Mouse (Mus musculus): Measurements from ENCODE around the gene Cdkn1a. TPM values are rescaled to one million over a fixed set of nuclear protein-coding genes. Genes with fewer than 3 reads are reported as not detected.
"Not testable (repeated sequence)": the region's sequence is repeated elsewhere in the genome, so short reads cannot be mapped to it uniquely, and the experiment has no call there.

The Cdkn1a gene
- total RNA-seq (2021) = 10 to 100 TPM in 1 of 2 experiments, 1 to 10 TPM in 1; 8.2 to 14.5 TPM
- long read RNA-seq, experiment 1, partial matches to known transcripts = 0 of 2 reads
- long read RNA-seq, experiment 1, other reads (novel, unspliced or antisense) = 0 of 2 reads
- long read RNA-seq, experiment 2, partial matches to known transcripts = 0 of 1 reads
- long read RNA-seq, experiment 2, other reads (novel, unspliced or antisense) = 0 of 1 reads

DNA sequence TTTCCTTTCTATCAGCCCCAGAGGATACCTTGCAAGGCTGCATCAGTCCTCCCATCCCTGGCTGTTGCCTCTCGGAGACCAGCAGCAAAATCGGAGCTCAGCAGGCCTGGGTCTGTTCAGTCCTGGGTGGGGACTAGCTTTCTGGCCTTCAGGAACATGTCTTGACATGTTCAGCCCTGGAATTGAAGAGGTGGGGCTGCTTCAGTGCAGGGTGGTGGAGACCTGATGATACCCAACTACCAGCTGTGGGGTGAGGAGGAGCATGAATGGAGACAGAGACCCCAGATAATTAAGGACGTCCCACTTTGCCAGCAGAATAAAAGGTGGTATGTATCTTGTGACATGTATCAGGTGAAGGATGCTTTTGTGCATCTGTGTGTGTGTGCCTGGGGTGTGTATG lies at the start of gene Cdkn1a:
Gene Cdkn1a (plus strand): TSS at position 201 of the 400 bp plus-strand sequence.
- no peak for TF ChIP-seq CTCF (conservative IDR thresholded peaks at IDR 0.05)
- Histone ChIP-seq H3K27ac (no peak within 1 kb of the TSS), H3K4me3 (no peak within 1 kb of the TSS)
- no peak for DNase-seq (ENCODE audit: low spot score in 2 of 2)

DNA sequence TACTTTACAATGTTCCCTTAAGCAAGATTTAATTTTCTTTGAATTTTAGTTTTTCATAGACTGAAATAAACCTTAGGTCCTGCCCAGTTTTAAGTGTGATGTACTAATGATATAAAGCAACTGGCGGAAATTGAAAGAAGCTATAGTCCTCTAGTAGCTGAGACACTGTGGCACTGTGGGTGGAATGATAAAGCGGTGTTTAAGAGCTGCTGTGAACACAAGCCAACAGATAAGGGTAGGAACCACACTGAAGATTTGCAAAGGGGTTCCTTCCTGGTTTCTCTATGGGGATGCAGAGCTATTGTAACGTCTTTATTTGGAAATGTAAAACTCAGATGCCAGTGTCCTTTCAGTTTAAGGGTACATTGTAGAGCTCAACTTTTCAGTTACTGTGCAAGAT lies 49.1 kb upstream of the Cdkn1a start:
- not testable (repeated sequence) for H3K4me3 ChIP-seq; DNase-seq (ENCODE audit: low spot score in 2 of 2); H3K27ac ChIP-seq

DNA sequence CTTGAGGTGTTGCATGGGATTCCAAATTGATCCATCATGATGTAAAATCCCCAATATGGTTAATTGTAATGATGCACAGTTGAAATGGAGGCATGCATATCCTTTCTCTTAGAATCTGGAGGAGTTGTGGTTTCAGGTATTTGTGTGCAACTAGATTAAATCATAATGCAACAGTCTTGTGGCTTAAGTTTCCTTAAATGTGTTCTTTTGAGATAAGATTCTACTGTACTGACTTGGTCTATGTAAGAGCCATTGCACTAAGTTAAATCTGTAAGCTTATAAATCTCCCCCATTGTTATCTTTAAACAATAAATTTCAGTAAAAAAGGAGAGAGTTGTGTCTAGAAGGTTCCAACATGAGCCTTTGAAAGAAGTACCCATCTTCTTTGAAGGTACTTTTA lies 48.2 kb upstream of the Cdkn1a start:
- Histone ChIP-seq H3K27ac (no peak overlapping the region), H3K4me3 (no peak overlapping the region)
- TF ChIP-seq CTCF (conservative IDR thresholded peaks at IDR 0.05) = no peak
- DNase-seq (ENCODE audit: low spot score in 2 of 2) = no peak

DNA sequence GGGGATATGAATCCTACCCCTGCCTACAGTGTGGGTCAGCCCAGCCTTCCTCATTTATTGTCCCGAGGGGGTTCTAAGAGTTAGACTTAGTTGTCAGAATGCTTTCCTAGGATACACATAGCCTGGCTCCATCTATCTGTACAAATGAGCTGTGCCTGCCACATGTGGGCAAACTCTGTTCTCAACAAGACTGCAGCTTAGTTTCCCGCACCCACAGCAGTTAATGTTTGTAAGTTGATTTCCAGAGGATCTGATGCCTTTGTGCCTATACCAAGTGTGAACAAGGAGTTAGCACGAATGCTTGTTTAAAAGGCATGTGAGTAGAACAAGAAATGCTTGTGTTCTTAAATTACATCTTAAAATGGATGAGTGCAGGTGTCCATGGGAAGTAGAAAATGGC lies 47.2 kb upstream of the Cdkn1a start:
- no peak overlapping the region for H3K27ac ChIP-seq
- no peak overlapping the region for H3K4me3 ChIP-seq
- TF ChIP-seq CTCF (conservative IDR thresholded peaks at IDR 0.05) = no peak
- no peak for DNase-seq (ENCODE audit: low spot score in 2 of 2)

DNA sequence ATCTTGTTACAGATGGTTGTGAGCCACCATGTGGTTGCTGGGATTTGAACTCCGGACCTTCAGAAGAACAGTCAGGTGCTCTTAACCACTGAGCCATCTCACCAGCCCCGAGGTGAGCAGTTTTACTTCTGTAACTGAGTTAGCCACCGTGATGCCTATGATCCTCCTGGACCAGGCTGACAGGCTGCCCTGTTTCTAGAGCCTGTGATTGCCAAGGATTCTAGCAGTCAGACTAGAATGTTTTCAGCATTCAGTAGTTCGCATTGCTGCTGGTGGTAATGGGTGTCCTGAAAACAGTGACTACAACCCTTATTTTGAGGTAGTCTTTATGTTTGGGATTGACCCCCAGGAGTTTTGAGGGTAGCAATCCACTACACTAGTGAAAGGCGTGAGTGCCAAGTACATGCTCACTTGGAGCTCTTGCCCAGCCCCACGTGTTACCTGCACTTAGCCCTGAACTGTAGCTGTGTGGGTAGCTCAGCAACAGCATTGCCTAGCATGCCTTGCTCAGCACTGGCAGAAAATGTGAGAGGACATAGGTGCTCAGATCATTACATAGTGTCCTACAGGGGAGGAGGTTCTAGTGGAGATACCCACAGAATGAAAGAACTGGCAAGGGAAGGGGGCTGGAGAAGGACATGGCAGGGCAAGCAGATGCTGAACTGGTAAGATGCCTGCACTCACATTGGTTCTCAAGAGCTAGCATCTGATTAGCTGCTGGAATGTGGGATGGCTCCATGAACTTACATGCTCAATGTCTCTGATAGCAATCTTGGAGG lies 46.4 kb upstream of the Cdkn1a start:
- no peak for TF ChIP-seq CTCF (conservative IDR thresholded peaks at IDR 0.05)
- no peak overlapping the region for H3K4me3 ChIP-seq
- no peak overlapping the region for H3K27ac ChIP-seq
- DNase-seq (ENCODE audit: low spot score in 2 of 2) = no peak

DNA sequence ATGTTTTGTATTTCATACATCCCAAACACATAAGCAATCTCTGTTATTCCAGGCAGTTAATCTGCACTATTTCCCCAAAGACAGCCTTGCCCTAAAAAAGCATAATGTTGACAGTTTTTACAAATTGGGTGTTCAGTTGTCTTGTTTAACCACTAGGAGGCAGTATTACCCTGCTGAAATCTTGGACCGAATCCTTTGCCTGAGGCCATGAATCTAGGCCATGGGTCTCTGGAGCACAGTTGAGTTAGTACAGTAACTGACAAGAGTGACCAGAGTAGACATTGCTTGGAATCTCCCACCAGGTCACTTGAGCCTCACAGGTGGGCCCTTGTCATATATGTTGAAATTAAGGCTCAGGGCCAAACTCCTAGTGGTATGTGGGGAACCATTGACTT lies 45.9 kb upstream of the Cdkn1a start:
- no peak overlapping the region for H3K4me3 ChIP-seq
- peak; percentile 89 for TF ChIP-seq CTCF (conservative IDR thresholded peaks at IDR 0.05)
- no peak for DNase-seq (ENCODE audit: low spot score in 2 of 2)
- no peak overlapping the region for H3K27ac ChIP-seq

DNA sequence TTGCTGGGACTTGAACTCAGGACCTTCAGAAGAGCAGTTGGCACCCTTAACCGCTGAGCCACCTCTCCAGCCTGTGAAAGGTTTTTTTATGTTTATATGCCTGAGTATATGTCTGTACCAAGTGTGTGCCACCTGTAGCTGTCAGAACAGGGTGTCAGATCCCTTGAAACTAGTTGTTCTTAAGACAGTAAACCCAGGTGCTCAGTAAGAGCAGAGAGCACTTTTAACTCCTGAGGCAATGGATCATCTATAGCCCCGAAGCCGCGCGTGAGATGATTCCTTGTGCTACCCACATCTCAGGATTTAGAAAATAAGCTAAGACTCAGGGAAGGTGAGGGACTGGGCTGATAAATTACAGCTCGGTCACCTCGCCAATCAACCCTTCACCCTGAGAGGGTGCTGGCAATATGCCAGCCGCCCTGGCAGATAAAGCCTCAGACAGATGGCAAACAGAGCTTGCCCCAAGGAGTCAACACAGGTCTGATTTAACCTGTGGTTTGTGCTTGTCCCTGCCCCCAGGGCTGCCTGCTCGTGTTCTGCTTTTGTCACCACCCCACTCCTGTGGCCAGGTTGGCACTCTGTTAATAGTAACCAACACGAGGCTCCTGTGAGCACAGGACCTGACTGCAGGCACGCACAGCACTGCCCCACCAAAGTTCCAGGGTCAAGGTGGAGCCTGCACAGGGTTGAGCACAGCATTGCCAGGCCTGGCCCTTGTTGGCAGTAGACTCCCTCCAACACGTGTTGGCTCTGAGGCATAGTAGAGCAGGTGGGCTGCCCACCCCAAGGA lies 44.8 kb upstream of the Cdkn1a start:
- no peak for DNase-seq (ENCODE audit: low spot score in 2 of 2)
- Histone ChIP-seq H3K27ac (no peak overlapping the region), H3K4me3 (no peak overlapping the region)
- no peak for TF ChIP-seq CTCF (conservative IDR thresholded peaks at IDR 0.05)

DNA sequence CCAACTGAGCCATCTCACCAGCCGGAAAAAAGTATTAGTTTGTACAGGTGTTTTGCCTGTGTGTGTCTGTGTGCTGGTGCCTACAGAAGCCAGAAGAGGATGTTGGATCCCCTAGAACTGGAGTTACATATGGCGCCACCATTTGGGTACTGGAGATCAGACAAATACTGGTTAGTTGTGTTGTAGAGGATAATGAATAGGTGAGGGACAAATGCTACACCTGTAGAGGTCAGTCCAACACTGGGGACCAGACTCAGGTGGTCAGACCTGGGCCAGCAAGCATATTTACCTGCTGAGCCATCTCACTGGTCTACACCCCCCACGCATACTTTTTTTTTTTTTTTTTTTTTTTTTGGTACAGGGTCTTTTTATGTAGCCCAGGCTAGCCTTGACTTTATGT lies 43.9 kb upstream of the Cdkn1a start:
- H3K4me3 ChIP-seq = no peak overlapping the region
- TF ChIP-seq CTCF (conservative IDR thresholded peaks at IDR 0.05) = no peak
- no peak for DNase-seq (ENCODE audit: low spot score in 2 of 2)
- H3K27ac ChIP-seq = no peak overlapping the region

DNA sequence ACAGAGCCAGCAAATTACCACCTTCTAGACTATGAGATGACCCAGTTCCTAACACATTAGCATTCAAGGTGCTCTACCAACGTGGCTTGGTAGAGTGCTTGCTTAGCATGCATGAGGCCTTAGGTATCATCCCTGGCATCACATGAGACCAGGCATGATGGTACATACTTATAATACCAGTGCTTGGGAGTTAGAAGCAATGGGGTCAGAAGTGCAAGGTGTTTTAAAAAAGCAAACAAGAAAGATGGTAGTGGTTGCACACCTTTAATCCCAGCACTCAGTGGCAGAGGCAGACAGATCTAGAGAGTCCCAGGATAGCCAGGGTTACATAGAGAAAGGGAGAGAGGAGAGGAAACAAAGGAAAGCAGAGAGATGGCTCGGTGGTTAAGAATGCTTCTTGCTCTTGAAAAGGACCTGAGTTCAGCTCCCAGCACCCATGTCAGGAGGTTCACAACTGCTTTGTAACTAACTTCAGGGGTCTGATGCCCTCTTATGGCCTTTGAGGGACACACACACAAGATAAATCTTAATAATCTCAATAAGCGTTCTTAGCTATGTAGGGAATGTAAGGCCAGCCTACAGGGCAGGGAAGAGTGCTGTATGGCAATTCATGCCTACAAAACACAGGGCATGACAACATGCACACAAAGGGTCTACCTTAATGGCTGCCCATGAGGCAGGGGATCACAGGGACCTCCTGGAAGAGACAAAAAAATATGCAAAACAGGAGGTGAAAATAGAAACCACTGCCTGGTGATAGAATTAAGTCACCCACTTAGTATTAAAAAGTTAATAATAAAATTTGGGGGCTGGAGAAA lies 42.9 kb upstream of the Cdkn1a start:
- DNase-seq (ENCODE audit: low spot score in 2 of 2) = no peak
- Histone ChIP-seq H3K4me3 (no peak overlapping the region), H3K27ac (no peak overlapping the region)
- no peak; the same call in 1 of the 2 replicates for TF ChIP-seq CTCF (conservative IDR thresholded peaks at IDR 0.05)

DNA sequence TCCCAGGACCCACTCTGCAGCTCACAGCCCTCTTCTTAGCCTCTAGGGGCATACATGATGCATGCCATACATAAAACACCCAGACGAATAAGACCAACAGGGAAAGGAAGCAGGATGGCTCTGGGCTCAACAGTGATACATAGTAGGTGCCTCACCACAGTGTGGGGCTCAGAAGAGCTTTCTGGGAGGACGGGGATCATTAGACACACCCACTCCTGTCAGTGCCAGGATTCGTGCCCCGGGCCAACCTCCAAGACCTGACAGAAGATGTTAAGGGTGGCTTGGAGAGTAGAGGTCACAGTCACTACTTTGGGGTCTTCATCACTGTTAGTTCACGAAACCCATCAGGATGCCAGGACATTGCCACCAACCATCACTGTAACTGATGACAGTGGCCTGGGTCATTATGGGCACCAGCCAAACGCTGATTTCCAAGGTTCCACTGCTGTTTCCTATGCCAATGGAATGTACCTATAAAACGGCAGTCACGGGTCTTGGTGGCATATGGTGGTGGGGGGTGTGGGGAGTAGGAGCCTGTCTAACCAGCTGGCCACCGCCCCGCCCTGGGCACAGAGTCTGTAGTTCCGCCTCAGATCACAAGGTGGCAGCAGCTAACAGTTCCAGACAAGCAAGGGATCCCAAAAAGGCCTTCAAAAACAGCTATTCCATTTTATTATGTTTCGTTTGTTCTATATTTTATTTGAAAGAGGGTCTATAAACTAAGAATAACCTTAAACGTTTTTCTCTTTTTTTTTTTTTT lies 41.8 kb upstream of the Cdkn1a start:
- Histone ChIP-seq H3K27ac (0 out of 2 replicates have a peak overlapping the region, but pooled peaks have one; percentile 32), H3K4me3 (no peak overlapping the region)
- peak; percentile 83 to 91 for DNase-seq (ENCODE audit: low spot score in 2 of 2)
- peak; percentile 88 for TF ChIP-seq CTCF (conservative IDR thresholded peaks at IDR 0.05)

DNA sequence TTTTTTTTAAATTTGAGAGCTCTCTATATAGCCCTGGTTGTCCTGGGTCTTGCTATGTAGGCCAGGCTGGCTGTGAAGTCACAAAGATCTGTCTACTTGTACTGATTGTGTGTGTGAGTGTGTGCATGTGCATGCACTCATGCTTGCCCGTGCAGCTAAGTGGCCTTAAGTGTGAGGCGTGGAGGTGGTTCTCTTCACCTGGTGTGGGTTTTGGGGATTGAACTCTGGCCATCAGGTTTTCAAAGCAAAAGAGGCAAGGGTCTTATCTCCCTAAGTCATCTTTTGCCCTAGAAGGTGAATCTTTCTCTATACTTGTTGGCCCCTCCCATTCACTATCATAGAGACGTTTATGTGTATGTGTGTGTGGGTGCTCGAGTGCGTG lies 41.3 kb upstream of the Cdkn1a start:
- no peak for DNase-seq (ENCODE audit: low spot score in 2 of 2)
- TF ChIP-seq CTCF (conservative IDR thresholded peaks at IDR 0.05) = no peak; the same call in none of the 2 replicates

DNA sequence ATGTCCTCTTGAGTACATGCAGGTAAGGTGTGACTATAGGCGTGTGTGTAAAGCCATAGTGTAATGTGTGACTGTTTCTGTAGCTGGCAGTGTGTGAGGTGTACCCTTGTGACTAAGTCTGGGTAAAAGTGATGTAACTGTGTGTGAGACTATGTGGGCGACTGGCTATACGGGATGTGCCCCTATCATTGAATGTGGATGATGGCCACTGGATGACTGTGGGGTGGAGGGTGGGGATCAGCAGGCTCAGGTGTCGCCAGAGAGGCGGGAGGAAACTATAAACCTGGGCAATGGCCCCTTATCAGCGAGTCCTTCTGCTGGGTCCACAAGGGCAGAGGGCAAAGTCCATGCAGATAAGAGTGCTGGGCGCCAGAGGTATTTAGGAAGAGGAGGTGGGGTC lies 40.9 kb upstream of the Cdkn1a start:
- DNase-seq (ENCODE audit: low spot score in 2 of 2) = no peak
- no peak for TF ChIP-seq CTCF (conservative IDR thresholded peaks at IDR 0.05)
- Histone ChIP-seq H3K27ac (no peak overlapping the region), H3K4me3 (no peak overlapping the region)

More for the DNA sequence above, 41.3 kb upstream of the Cdkn1a start:
- 0 out of 2 replicates have a peak overlapping the region, but pooled peaks have one; percentile 32 for H3K27ac ChIP-seq
- no peak overlapping the region for H3K4me3 ChIP-seq

Data from layer of hippocampus, adult 2 months (tissue).